Mouse (Mus musculus) lung, embryonic 16.5 days (tissue): Measurements from ENCODE around the gene Rusc2. TPM values are rescaled to one million over a fixed set of nuclear protein-coding genes. Genes with fewer than 3 reads are reported as not detected.

Source experiments
- ATAC-seq: fragments of 200-750 bp; cut with Nextera tagmentation; 2 replicates; pipeline ENCODE4 v1.8.0; 2017; ENCODE audit warnings: low read depth, mild to moderate bottlenecking, moderate library complexity
- H3K27ac ChIP-seq: fragments of 300-500 bp; sonication (generic); 2 replicates; pipeline ENCODE4 v1.5.1; 2014; ENCODE audit warnings: mild to moderate bottlenecking, control low read depth, low read length
- H3K27me3 ChIP-seq: fragments of 300-500 bp; sonication (generic); 2 replicates; pipeline ENCODE4 v1.6.1; 2014; ENCODE audit warnings: low read depth, low read length, mixed read lengths; ENCODE audit not compliant: control insufficient read depth, insufficient read depth
- H3K36me3 ChIP-seq: fragments of 300-500 bp; sonication (generic); 2 replicates; pipeline ENCODE4 v1.6.1; 2014; ENCODE audit warnings: low read length; ENCODE audit not compliant: control insufficient read depth, insufficient read depth
- H3K4me1 ChIP-seq: fragments of 300-500 bp; sonication (generic); replicated peaks from 2 replicates; pipeline ENCODE4 v1.6.1; 2014; ENCODE audit warnings: low read length, mixed read lengths; ENCODE audit not compliant: control insufficient read depth, insufficient read depth
- H3K4me2 ChIP-seq: fragments of 300-500 bp; sonication (generic); 2 replicates; pipeline ENCODE4 v1.6.1; 2014; ENCODE audit warnings: low read depth, low read length, control low read depth
- H3K4me3 ChIP-seq: fragments of 300-500 bp; sonication (generic); 2 replicates; pipeline ENCODE4 v1.5.1; 2014; ENCODE audit warnings: mild to moderate bottlenecking, low read length, control low read depth
- H3K9ac ChIP-seq: fragments of 300-500 bp; sonication (generic); 2 replicates; pipeline ENCODE4 v1.6.1; 2014; ENCODE audit warnings: low read length, control low read depth
- H3K9me3 ChIP-seq: fragments of 300-500 bp; sonication (generic); 2 replicates; pipeline ENCODE4 v1.6.1; 2016; ENCODE audit warnings: low read length; ENCODE audit not compliant: control insufficient read depth
- WGBS: fragments of 180-500 bp; shearing (Covaris S2); extraction: QIAGEN DNeasy Blood & Tissue Kit; methylation state at CpG from one replicate; pipeline ENCODE4 v1.1.7; 2014; 5-methylcytosine and 5-hydroxymethylcytosine counted together
- polyA plus RNA-seq: library from polyadenylated mRNA; unstranded; fragments of >200 nt; fragmentation: Nextera tagmentation; extraction: Ambion mirVana; gene quantifications from 2 replicates; pipeline ENCODE4 v1.2.1, GENCODE M21; 2015

Gene Rusc2
- polyA plus RNA-seq, 1 experiment from 2014 or later, result 15.1 TPM

DNA sequence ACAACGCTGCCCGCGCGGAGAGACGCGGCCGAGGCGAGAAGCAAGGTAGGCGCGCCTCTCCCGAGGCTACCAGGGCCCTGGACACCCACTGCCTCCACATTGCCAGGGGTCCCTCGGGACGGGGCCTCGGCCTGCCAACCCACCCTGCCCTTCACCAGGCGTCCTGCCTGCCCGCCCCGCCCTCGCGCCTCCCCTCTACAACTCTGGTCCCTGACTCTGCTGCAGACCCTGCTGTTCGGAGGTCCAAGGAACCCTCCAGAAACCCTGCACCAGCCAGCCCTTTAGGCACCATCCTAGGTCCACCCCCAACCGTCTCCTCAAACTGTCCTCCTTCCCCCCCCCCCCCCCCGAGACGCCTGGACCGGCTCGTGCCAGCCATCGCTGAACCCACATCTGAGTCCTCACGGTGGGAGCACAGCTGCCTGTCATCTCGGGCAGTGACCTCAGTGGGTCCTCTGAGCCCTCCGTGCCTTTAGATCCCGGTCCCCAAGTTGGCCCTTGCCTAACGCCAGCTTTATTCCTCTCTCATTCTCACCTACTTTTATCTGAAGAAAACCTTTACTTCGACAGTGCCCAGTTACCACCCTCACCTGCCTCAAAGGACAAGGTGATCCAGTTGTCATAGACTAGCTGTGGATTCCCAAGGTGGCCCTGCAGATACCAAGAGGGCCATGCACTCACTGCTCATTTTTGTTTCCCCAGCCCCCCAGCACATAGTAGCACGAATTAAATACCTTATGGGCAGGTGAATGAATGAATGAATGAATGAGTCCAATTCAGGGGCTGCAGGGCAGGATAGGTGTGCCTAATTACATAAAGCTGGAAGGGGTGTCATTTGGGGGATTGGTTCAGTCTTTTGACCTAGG is 609 bp downstream of the Rusc2 start:
- Histone ChIP-seq H3K9ac (peak overlapping the region; percentile 89), H3K27ac (peak overlapping the region; percentile 53), H3K4me2 (peak overlapping the region; percentile 68), H3K27me3 (no peaks in the 10 kb centered on the region), H3K4me3 (peak overlapping the region; percentile 78), H3K9me3 (no peaks in the 10 kb centered on the region), H3K36me3 (no peaks in the 10 kb centered on the region), H3K4me1 (peaks cover 6% of the 10 kb centered on the region)
- 5% methylated on average over 28 of the region's 33 CpGs for WGBS
- peak; percentile 76 for ATAC-seq

DNA sequence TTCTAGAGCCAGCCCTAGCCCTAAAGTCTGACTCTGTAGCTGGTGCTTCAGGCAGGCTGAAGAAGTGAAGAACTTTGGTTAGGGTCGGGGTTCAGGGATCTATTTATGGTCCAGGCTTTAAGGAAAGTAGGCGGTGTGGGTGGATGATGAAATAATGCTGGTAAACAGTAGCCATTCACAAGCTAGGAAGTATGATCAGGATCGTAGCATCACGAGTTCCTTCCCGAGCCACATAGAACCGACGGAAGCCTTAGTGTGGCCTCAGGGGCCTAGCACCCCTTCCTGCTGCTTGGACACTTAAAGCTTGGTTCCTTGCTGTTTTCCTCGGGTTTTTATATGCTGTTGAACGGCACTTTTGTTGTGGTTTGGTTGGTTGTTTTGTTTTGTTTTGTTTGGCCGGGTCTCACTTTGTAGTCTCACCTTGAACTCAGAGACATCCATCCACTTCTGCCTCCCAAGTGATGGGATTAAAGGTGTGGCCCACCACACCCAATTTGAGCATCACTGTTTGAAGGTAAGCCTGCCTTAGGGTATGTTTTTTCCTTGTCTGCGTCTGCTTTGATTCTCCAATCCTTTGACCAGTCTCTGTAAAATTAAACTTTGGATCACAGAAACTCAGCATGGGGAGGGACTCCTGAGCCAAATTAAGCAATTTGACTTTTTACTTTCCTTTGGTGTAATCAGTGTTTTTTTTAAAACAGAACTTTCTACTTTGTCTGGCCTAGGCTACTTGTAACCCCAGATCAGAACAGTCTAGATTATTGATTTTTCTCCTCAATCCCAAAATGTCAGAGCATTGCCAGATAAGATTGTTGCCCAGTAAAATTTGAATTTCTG is 1.7 kb downstream of the Rusc2 start:
- peak overlapping the region; percentile 68 for H3K4me2 ChIP-seq
- peak overlapping the region; percentile 22 for H3K4me3 ChIP-seq
- no peaks in the 10 kb centered on the region for H3K36me3 ChIP-seq
- H3K9me3 ChIP-seq, result no peaks in the 10 kb centered on the region
- peak overlapping the region; percentile 4; the same call in 1 of the 2 replicates for H3K9ac ChIP-seq
- no peaks in the 10 kb centered on the region for H3K27me3 ChIP-seq
- H3K27ac ChIP-seq, result no peak overlapping the region
- WGBS, result 64% methylated on average over 11 of the region's 11 CpGs
- ATAC-seq, result no peak
- H3K4me1 ChIP-seq, result peaks cover 6% of the 10 kb centered on the region

DNA sequence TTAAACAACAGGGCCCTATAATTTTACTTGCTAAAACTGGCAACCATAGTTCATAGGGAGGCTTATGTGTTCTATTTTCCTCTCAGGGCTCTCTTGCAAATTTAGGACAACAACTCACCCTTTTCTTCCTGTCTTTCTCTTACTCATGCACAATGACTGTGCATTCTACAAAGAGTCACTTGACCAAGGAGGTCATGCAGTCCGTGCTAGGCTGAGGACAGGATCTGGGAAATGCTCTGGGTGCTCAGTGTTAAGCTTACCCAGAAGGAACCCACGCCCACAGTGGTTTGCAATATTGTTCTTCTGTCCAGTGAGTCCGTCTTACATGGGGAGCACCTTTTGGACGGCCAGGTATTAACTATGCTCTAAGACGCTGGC is 2.3 kb downstream of the Rusc2 start:
- H3K4me1 ChIP-seq, result peaks cover 6% of the 10 kb centered on the region
- H3K27me3 ChIP-seq, result no peaks in the 10 kb centered on the region
- no peak overlapping the region for H3K27ac ChIP-seq
- no peaks in the 10 kb centered on the region for H3K9me3 ChIP-seq
- no peak overlapping the region for H3K4me2 ChIP-seq
- H3K4me3 ChIP-seq, result no peak overlapping the region
- WGBS, result 80% methylated on average over 5 of the region's 5 CpGs
- no peaks in the 10 kb centered on the region for H3K36me3 ChIP-seq
- ATAC-seq, result no peak
- H3K9ac ChIP-seq, result no peak overlapping the region

DNA sequence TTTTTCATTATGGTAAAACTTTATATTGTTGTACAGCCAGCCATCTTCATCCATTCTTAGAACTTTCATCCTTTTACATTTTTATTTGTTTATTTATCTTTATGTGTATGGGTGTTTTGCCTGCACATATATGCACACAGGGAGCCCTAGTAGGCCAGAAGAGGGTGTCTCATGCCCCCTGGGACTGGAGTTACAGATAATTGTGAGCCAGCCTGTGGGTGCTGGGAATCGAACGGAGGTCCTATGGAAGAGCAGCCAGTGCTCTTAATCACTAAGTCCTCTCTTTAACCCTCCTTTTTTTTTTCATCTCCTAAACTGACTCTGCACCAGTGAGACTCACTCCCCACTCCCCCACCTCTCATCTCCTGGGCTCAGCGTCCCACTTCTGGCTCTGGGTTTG is 2.8 kb downstream of the Rusc2 start:
- no peak overlapping the region for H3K4me2 ChIP-seq
- peaks cover 8% of the 10 kb centered on the region for H3K4me1 ChIP-seq
- no peaks in the 10 kb centered on the region for H3K9me3 ChIP-seq
- no peaks in the 10 kb centered on the region for H3K27me3 ChIP-seq
- H3K27ac ChIP-seq, result no peak overlapping the region
- ATAC-seq, result no peak
- H3K9ac ChIP-seq, result no peak overlapping the region
- no peaks in the 10 kb centered on the region for H3K36me3 ChIP-seq
- no peak overlapping the region for H3K4me3 ChIP-seq
- 82% methylated on average over 3 of the region's 3 CpGs for WGBS

DNA sequence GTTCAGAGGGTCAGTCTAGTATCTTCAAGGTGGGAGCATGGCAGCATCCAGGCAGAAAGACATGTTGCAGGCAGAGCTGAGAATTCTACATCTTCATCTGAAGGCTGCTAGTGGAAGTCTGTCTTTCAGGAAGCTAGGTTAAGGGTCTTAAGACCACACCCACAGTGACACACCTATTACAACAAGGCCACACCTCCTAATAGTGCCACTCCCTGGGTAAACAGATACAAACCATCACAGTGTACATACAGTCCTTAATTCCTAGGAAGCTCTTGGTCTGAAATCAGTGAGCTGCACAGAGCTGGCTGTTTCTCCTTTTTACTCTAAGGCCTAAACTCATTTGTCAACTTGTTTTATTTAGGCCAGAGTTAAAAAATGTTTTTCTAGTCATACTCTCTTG is 5.2 kb downstream of the Rusc2 start:
- Histone ChIP-seq H3K9ac (no peak overlapping the region), H3K27me3 (no peaks in the 10 kb centered on the region), H3K4me1 (peaks cover 23% of the 10 kb centered on the region), H3K4me2 (no peak overlapping the region), H3K4me3 (no peak overlapping the region), H3K27ac (no peak overlapping the region), H3K9me3 (no peaks in the 10 kb centered on the region), H3K36me3 (no peaks in the 10 kb centered on the region)
- no peak for ATAC-seq

DNA sequence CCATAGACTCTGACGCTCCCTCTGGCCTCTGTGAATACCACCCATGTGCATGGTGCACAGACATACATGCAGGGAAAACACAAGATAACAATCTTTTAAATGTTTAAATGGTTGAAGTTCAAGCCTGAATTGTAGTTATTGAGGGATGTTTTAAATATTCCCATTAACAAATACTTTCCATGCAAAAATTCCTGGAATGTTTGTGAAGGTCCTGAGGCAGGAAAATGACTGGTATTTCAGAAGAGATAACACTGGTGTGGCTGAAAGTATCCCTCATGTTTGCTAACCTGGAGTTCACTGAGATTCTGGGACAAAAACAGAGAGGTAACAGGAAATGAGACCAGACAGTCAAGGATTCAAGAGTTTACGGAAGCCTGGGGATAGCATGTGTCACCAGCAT is 7.6 kb downstream of the Rusc2 start:
- Histone ChIP-seq H3K9me3 (no peaks in the 10 kb centered on the region), H3K4me2 (no peak overlapping the region), H3K9ac (no peak overlapping the region), H3K4me3 (no peak overlapping the region), H3K27ac (peak overlapping the region; percentile 56), H3K36me3 (no peaks in the 10 kb centered on the region), H3K27me3 (no peaks in the 10 kb centered on the region), H3K4me1 (peaks cover 24% of the 10 kb centered on the region)
- 51% methylated on average over 2 of the region's 2 CpGs for WGBS
- no peak for ATAC-seq

DNA sequence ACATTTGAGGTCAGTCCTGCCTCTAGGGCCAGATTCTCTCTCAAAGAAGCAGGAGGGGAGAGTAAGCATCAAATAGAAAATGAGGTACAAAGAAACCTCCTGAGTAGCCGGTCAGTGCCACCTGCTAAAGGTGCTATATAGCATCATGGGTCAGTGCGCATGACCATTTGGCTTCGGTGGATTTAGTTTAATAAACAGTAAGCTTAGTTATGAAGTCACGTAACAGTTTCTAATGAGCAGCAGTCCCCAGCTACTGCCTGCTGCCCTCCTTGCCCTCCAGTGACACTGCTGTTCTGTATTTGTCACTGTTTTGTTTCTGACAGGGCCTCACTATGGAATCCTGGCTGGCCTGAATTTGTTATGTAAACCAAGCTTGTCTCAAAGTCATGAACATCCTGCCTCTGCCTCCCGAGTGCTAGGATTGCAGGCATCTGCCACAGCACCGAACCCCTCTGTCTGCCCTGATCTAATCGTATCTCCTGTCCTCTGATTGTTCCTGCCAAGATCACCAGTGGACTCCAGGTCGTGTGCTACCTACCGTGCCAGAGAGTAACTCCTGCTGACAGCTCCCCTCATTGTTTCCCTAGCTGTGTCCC is 8.2 kb downstream of the Rusc2 start:
- WGBS, result 51% methylated on average over 9 of the region's 9 CpGs
- H3K27me3 ChIP-seq, result no peaks in the 10 kb centered on the region
- H3K4me3 ChIP-seq, result no peak overlapping the region
- H3K4me2 ChIP-seq, result no peak overlapping the region
- H3K9ac ChIP-seq, result 0 out of 2 replicates have a peak overlapping the region, but pooled peaks have one; percentile 4
- H3K4me1 ChIP-seq, result peaks cover 28% of the 10 kb centered on the region
- no peaks in the 10 kb centered on the region for H3K36me3 ChIP-seq
- no peak for ATAC-seq
- peak overlapping the region; percentile 47; the same call in 1 of the 2 replicates for H3K27ac ChIP-seq
- no peaks in the 10 kb centered on the region for H3K9me3 ChIP-seq

DNA sequence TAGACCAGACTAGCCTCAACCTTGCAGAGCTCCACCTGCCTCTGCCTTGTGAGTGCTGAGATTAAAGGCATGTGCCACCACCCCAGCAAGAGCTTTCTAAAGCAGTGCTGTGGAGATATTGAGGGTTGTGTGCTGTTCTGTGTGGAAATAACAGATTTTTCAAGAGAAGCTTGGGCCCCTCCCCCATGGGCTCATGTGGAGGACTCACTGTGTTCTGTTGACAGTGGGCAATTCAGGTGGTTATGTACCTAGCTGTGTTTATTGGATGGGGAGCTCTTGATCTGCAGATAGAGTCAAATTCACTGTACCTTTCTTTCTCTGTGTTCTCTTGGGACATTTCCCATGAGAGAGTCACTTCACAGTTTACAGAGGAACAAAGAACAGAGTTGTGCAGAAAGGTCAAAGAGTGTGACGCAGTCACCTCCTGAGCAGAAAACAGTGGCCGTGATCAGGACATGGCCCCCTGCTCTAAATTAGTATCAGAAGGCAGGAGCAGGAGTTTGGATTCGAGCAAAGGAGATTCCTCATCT is 9.8 kb downstream of the Rusc2 start:
- no peak overlapping the region for H3K9ac ChIP-seq
- 60% methylated on average over 3 of the region's 3 CpGs for WGBS
- H3K27ac ChIP-seq, result 0 out of 2 replicates have a peak overlapping the region, but pooled peaks have one; percentile 10
- no peaks in the 10 kb centered on the region for H3K9me3 ChIP-seq
- no peak overlapping the region for H3K4me2 ChIP-seq
- ATAC-seq, result no peak
- H3K36me3 ChIP-seq, result no peaks in the 10 kb centered on the region
- no peaks in the 10 kb centered on the region for H3K27me3 ChIP-seq
- H3K4me1 ChIP-seq, result peaks cover 33% of the 10 kb centered on the region
- H3K4me3 ChIP-seq, result no peak overlapping the region
